Mouse (Mus musculus) midbrain, embryonic 13.5 days (tissue): ENCODE data around the gene Cct3. TPM values are rescaled to one million over a fixed set of nuclear protein-coding genes. Genes with fewer than 3 reads are reported as not detected.

Experiments used
- ATAC-seq: fragments of 200-750 bp; cut with Nextera tagmentation; 2 replicates; pipeline ENCODE4 v1.8.0; 2017; ENCODE audit warnings: mild to moderate bottlenecking, moderate TSS enrichment, moderate library complexity
- H3K27ac ChIP-seq: fragments of 300-500 bp; sonication (generic); 2 replicates; pipeline ENCODE4 v1.5.1; 2015; ENCODE audit warnings: inconsistent platforms, mild to moderate bottlenecking, moderate library complexity
- H3K27me3 ChIP-seq: fragments of 300-500 bp; sonication (generic); 2 replicates; pipeline ENCODE4 v1.6.1; 2015; ENCODE audit warnings: mild to moderate bottlenecking, inconsistent platforms
- H3K36me3 ChIP-seq: fragments of 300-500 bp; sonication (generic); 2 replicates; pipeline ENCODE4 v1.6.1; 2015; ENCODE audit warnings: mild to moderate bottlenecking, inconsistent platforms
- H3K4me1 ChIP-seq: fragments of 300-500 bp; sonication (generic); replicated peaks from 2 replicates; pipeline ENCODE4 v1.6.1; 2015; ENCODE audit warnings: inconsistent platforms
- H3K4me2 ChIP-seq: fragments of 300-500 bp; sonication (generic); replicated peaks from 2 replicates; pipeline ENCODE4 v1.6.1; 2015; ENCODE audit warnings: moderate library complexity, mild to moderate bottlenecking, inconsistent platforms
- H3K4me3 ChIP-seq: fragments of 300-500 bp; sonication (generic); replicated peaks from 2 replicates; pipeline ENCODE4 v1.5.1; 2015; ENCODE audit warnings: mild to moderate bottlenecking, inconsistent platforms
- H3K9ac ChIP-seq: fragments of 300-500 bp; sonication (generic); replicated peaks from 2 replicates; pipeline ENCODE4 v1.6.1; 2015; ENCODE audit warnings: mild to moderate bottlenecking, inconsistent platforms
- H3K9me3 ChIP-seq: fragments of 300-500 bp; sonication (generic); 2 replicates; pipeline ENCODE4 v1.6.1; 2016; ENCODE audit warnings: mild to moderate bottlenecking, inconsistent platforms
- WGBS: fragments of 180-500 bp; shearing (Covaris S2); methylation state at CpG from one replicate; pipeline ENCODE4 v1.1.7; 2015; 5-methylcytosine and 5-hydroxymethylcytosine counted together
- polyA plus RNA-seq: library from polyadenylated mRNA; unstranded; fragments of >200 nt; fragmentation: Nextera tagmentation; extraction: Ambion mirVana; gene quantifications from 2 replicates; pipeline ENCODE4 v1.2.1, GENCODE M21; 2015

The Cct3 gene
- polyA plus RNA-seq, 1 experiment from 2014 or later: 545 TPM

DNA sequence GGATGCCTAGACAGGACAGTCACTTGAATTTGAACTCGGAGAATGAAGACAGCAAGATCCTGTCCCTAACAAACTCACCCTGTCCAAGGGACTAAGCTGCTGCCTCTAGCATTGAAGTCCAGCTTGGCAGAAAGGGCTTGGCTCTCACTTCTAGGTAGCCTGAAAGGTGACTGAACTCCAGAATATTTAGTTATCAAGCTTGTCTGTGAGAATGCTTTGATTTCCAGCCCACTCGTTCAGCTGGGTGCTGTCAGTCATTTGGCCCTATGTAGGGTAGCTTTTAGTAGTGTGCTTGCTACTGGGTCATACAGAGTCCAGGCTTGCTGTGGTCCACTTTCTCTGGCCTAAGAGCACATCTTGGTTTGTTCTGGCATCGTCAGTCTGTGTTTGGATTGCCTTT lies 42.1 kb downstream of the Cct3 start:
- Histone ChIP-seq H3K36me3 (peaks cover 26% of the 10 kb centered on the region), H3K4me1 (peaks cover 30% of the 10 kb centered on the region), H3K4me3 (no peak overlapping the region), H3K27me3 (no peaks in the 10 kb centered on the region), H3K27ac (no peak overlapping the region), H3K4me2 (no peak overlapping the region; the same call in 1 of the 2 replicates), H3K9ac (0 out of 2 replicates have a peak overlapping the region, but pooled peaks have one; percentile 11), H3K9me3 (no peaks in the 10 kb centered on the region)
- ATAC-seq: no peak
- WGBS: 85% methylated on average over 3 of the region's 3 CpGs

DNA sequence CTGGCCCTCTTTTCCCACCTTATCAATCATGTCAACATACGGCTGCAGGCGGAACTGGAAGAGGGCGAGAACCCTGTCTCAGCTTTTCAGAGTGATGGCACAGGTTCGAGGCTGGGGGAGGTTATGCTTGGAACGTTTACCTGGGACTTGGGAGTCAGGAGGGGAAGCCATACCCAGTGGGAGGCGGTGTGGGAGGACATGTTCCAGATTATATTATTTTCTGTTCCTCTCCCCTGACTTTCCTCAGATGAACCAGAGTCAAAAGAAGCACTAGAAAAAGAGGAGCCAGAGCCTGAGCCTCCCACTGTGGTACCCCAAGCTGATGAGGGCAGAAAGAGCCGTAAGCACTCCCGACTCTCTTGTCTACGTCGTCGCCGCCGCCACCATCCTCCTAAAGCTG lies 53.8 kb downstream of the Cct3 start:
- peaks cover 100% of the 10 kb centered on the region for H3K36me3 ChIP-seq
- 94% methylated on average over 13 of the region's 13 CpGs for WGBS
- no peak for ATAC-seq

GRCm38 (mm10) chr3:88352907-88353306 lies 56.0 kb downstream of the Cct3 start:
- peaks cover 100% of the 10 kb centered on the region for H3K36me3 ChIP-seq
- H3K4me1 ChIP-seq: no peaks in the 10 kb centered on the region
- no peak overlapping the region for H3K4me3 ChIP-seq
- H3K27ac ChIP-seq: no peak overlapping the region
- no peak overlapping the region for H3K9ac ChIP-seq
- no peaks in the 10 kb centered on the region for H3K27me3 ChIP-seq
- H3K4me2 ChIP-seq: no peak overlapping the region
- H3K9me3 ChIP-seq: no peaks in the 10 kb centered on the region
- 96% methylated on average over 9 of the region's 9 CpGs for WGBS
- no peak for ATAC-seq

More for the DNA sequence above, 53.8 kb downstream of the Cct3 start:
- Histone ChIP-seq H3K4me1 (no peaks in the 10 kb centered on the region), H3K9me3 (no peaks in the 10 kb centered on the region), H3K9ac (no peak overlapping the region), H3K27ac (no peak overlapping the region), H3K27me3 (no peaks in the 10 kb centered on the region), H3K4me3 (no peak overlapping the region), H3K4me2 (no peak overlapping the region)

GRCm38 (mm10) chr3:88354396-88355165 lies 57.7 kb downstream of the Cct3 start:
- Histone ChIP-seq H3K4me2 (no peak overlapping the region), H3K36me3 (peaks cover 100% of the 10 kb centered on the region), H3K27me3 (no peaks in the 10 kb centered on the region), H3K27ac (no peak overlapping the region), H3K9me3 (no peaks in the 10 kb centered on the region), H3K4me3 (no peak overlapping the region), H3K4me1 (0 out of 2 replicates have a peak, but pooled peaks cover 6% of the 10 kb centered on the region), H3K9ac (no peak overlapping the region)
- ATAC-seq: no peak
- 90% methylated on average over 8 of the region's 8 CpGs for WGBS

GRCm38 (mm10) chr3:88359584-88359983 lies 62.7 kb downstream of the Cct3 start:
- H3K9me3 ChIP-seq: no peaks in the 10 kb centered on the region
- H3K9ac ChIP-seq: no peak overlapping the region
- H3K27me3 ChIP-seq: peaks cover 9% of the 10 kb centered on the region
- 63% methylated on average over 5 of the region's 5 CpGs for WGBS
- H3K27ac ChIP-seq: no peak overlapping the region
- ATAC-seq: no peak
- no peak overlapping the region for H3K4me2 ChIP-seq
- H3K4me3 ChIP-seq: no peak overlapping the region
- 0 out of 2 replicates have a peak, but pooled peaks cover 9% of the 10 kb centered on the region for H3K4me1 ChIP-seq
- H3K36me3 ChIP-seq: peaks cover 89% of the 10 kb centered on the region

- H3K36me3 ChIP-seq: peaks cover 85% of the 10 kb centered on the region
- no peaks in the 10 kb centered on the region for H3K9me3 ChIP-seq
- WGBS: 78% methylated on average over 3 of the region's 3 CpGs
Measured at GRCm38 (mm10) chr3:88359989-88360388, 63.1 kb downstream of the Cct3 start.

DNA sequence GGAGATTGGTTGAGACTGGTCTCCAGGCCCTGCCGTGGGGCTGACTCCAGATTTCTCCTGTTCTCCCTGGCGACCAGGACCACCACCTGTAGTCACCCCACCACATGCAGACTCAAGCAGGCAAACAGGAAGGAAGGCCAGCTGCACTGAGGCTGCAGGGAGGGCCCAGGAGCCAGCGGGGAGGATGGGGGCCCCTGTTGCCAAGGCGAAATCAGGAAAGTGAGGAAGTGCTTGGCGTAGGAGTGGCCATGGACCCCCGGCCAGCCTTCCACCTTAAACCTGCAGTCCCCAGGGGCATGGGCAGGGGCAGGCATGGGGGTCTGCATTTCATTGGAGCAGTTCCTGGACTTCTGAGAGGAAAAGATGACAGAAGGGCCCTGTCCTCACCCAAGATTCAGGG lies 64.2 kb downstream of the Cct3 start:
- Histone ChIP-seq H3K9ac (no peak overlapping the region), H3K4me2 (no peak overlapping the region), H3K36me3 (peaks cover 74% of the 10 kb centered on the region), H3K4me1 (0 out of 2 replicates have a peak, but pooled peaks cover 11% of the 10 kb centered on the region), H3K27ac (no peak overlapping the region), H3K4me3 (no peak overlapping the region), H3K27me3 (peaks cover 25% of the 10 kb centered on the region), H3K9me3 (no peaks in the 10 kb centered on the region)
- ATAC-seq: no peak
- 82% methylated on average over 6 of the region's 6 CpGs for WGBS

More at GRCm38 (mm10) chr3:88359989-88360388, 63.1 kb downstream of the Cct3 start:
- Histone ChIP-seq H3K4me2 (no peak overlapping the region), H3K27me3 (peaks cover 13% of the 10 kb centered on the region), H3K27ac (no peak overlapping the region), H3K9ac (no peak overlapping the region), H3K4me1 (0 out of 2 replicates have a peak, but pooled peaks cover 9% of the 10 kb centered on the region), H3K4me3 (no peak overlapping the region)
- no peak for ATAC-seq

DNA sequence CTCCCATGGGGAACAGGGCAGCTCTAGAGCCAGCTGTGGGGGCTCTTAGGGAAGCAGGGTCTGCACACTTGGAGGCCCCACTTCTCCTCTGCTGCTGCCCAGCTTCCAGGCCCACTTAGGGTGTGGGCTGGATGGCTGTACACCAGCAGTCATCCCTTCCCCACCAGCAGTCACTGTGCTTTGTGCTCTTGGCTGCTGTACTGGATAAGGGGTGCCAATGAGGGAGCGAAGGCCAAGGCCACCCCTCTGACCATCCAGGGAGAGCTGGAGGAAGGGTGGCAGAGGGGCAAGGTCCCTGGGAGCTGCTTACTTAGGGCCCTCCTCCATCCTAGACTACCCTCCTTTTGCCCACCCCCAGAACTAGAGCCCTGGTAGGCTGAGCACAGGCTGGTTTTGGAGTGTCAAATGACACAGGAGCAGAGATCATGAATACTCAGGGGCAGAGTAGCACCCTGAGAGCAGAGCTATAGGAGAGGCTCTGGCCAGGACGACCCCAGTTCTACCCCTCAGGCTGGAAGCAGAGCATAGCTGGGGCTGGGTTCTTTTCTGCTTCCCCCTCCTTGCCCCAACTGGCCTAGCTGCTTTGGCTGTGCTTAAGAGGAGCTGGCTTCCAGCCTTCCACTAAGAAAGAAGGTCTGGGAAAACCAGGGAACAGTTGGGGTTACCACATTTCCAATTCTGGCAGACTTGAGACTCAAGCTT lies 64.8 kb downstream of the Cct3 start:
- Histone ChIP-seq H3K9ac (no peak overlapping the region), H3K4me1 (0 out of 2 replicates have a peak, but pooled peaks cover 12% of the 10 kb centered on the region), H3K27ac (no peak overlapping the region), H3K36me3 (peaks cover 67% of the 10 kb centered on the region), H3K9me3 (no peaks in the 10 kb centered on the region), H3K4me2 (no peak overlapping the region), H3K4me3 (no peak overlapping the region), H3K27me3 (peaks cover 26% of the 10 kb centered on the region)
- 89% methylated on average over 2 of the region's 2 CpGs for WGBS
- no peak for ATAC-seq

DNA sequence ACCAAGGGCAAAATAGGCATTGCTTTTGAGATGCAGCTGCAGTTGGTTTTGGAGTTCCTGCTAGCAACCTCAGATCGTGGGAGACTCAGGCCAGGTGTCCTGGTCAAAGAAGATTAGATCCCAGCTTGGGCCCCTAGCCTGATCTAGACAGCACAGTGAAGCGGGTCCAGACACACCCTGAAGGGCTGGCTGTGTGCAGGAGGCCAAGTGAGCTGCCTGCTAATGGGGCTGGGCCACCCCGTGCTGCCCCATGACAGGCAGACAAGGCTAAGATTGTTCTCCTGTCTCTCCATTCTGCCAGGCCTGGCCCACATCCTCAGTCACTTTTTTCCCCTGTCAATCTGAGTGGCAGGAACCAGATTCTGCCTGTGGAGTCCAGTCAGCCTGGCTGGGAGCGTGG lies 66.8 kb downstream of the Cct3 start:
- Histone ChIP-seq H3K4me3 (no peak overlapping the region), H3K9ac (no peak overlapping the region), H3K4me2 (no peak overlapping the region), H3K27me3 (peaks cover 26% of the 10 kb centered on the region), H3K27ac (no peak overlapping the region), H3K36me3 (peaks cover 48% of the 10 kb centered on the region), H3K4me1 (0 out of 2 replicates have a peak, but pooled peaks cover 12% of the 10 kb centered on the region), H3K9me3 (no peaks in the 10 kb centered on the region)
- WGBS: 61% methylated on average over 4 of the region's 4 CpGs
- ATAC-seq: no peak

- ATAC-seq: no peak
- 5% methylated on average over 16 of the region's 16 CpGs for WGBS
- H3K27me3 ChIP-seq: peaks cover 26% of the 10 kb centered on the region
- 0 out of 2 replicates have a peak within 1 kb of the TSS, but pooled peaks have one; percentile 5 for H3K4me2 ChIP-seq
- 0 out of 2 replicates have a peak, but pooled peaks cover 9% of the 10 kb centered on the region for H3K4me1 ChIP-seq
- peaks cover 42% of the 10 kb centered on the region for H3K36me3 ChIP-seq
- H3K9me3 ChIP-seq: no peaks in the 10 kb centered on the region
- H3K9ac ChIP-seq: no peak within 1 kb of the TSS
- no peak within 1 kb of the TSS for H3K4me3 ChIP-seq
- no peak within 1 kb of the TSS for H3K27ac ChIP-seq
Measured at GRCm38 (mm10) chr3:88364337-88364736, 67.4 kb downstream of the Cct3 start, which contains the start of gene Paqr6. TSS of gene Paqr6 (plus strand) at chr3:88364584.

- 0 out of 2 replicates have a peak, but pooled peaks cover 3% of the 10 kb centered on the region for H3K4me1 ChIP-seq
- peaks cover 27% of the 10 kb centered on the region for H3K36me3 ChIP-seq
- no peak overlapping the region for H3K4me2 ChIP-seq
- no peak for ATAC-seq
- H3K4me3 ChIP-seq: no peak overlapping the region
- H3K27ac ChIP-seq: no peak overlapping the region
- WGBS: 41% methylated on average over 34 of the region's 34 CpGs
- peaks cover 26% of the 10 kb centered on the region for H3K27me3 ChIP-seq
- peaks cover 11% of the 10 kb centered on the region for H3K9me3 ChIP-seq
- H3K9ac ChIP-seq: no peak overlapping the region
Measured at GRCm38 (mm10) chr3:88365705-88366361, 68.9 kb downstream of the Cct3 start.
